Mouse (Mus musculus) CD4-positive helper T cell, adult 2 months (primary cell): ENCODE measurements around the gene Tex22.

ENCODE experiments used
- DNase-seq: peaks from one replicate; pipeline ENCODE4 v3.0.0-alpha.2; 2012; ENCODE audit warnings: low read depth, missing footprints, low spot score

Gene Tex22

GRCm38 (mm10) chr12:113101251-113101960 is 27.1 kb downstream of the Tex22 start:
- DNase-seq, result peak; percentile 48

- peak; percentile 80 for DNase-seq
These were observed 28.2 kb downstream of the Tex22 start for GRCm38 (mm10) chr12:113102461-113102860.

- peak; percentile 41 for DNase-seq
These were observed 29.6 kb downstream of the Tex22 start for GRCm38 (mm10) chr12:113103846-113104451.

GRCm38 (mm10) chr12:113106386-113106785 is 32.1 kb downstream of the Tex22 start:
- DNase-seq, result no peak

- DNase-seq, result no peak
These were observed 33.3 kb downstream of the Tex22 start for GRCm38 (mm10) chr12:113107431-113108124.

GRCm38 (mm10) chr12:113108528-113109283 is 34.4 kb downstream of the Tex22 start:
- DNase-seq, result no peak

GRCm38 (mm10) chr12:113109801-113110200 is 35.5 kb downstream of the Tex22 start:
- DNase-seq, result no peak

GRCm38 (mm10) chr12:113114141-113114540 is 39.8 kb downstream of the Tex22 start:
- DNase-seq, result no peak

GRCm38 (mm10) chr12:113114856-113115538 is 40.7 kb downstream of the Tex22 start:
- DNase-seq, result no peak

GRCm38 (mm10) chr12:113119516-113120410 is 45.5 kb downstream of the Tex22 start:
- DNase-seq, result peak; percentile 64

- no peak for DNase-seq
These were observed 50.4 kb downstream of the Tex22 start for GRCm38 (mm10) chr12:113124726-113125125.

- no peak for DNase-seq
These were observed 56.4 kb downstream of the Tex22 start for GRCm38 (mm10) chr12:113130732-113131131.

- DNase-seq, result no peak
These were observed 57.3 kb downstream of the Tex22 start for GRCm38 (mm10) chr12:113131601-113132000.

- DNase-seq, result no peak
These were observed 58.3 kb downstream of the Tex22 start for GRCm38 (mm10) chr12:113132567-113132966.

- no peak for DNase-seq
These were observed 59.0 kb downstream of the Tex22 start for GRCm38 (mm10) chr12:113133260-113133659.

GRCm38 (mm10) chr12:113133861-113134403 is 59.6 kb downstream of the Tex22 start:
- no peak for DNase-seq

- no peak for DNase-seq
These were observed 60.2 kb downstream of the Tex22 start for GRCm38 (mm10) chr12:113134502-113134901.

GRCm38 (mm10) chr12:113135401-113135800 is 61.1 kb downstream of the Tex22 start:
- no peak for DNase-seq

GRCm38 (mm10) chr12:113136492-113137020 is 62.3 kb downstream of the Tex22 start:
- DNase-seq, result no peak
